14 mouse cellular contexts compared by ENCODE assay signal in genomic region chr19:23374941-23375656, GRCm38 (mm10).
A peak's percentile ranks its signal among the peaks of the same experiment; 100 is the strongest.
DNase-seq lines count a peak whose midpoint lies in the region; ATAC-seq and TF ChIP-seq lines count a peak whose summit lies in the region.
"Had no signal": no experiment of that assay in that cellular context is flagged by ENCODE, and none has a peak within 500 bp of the region (broad histone marks: within the 10 kb centered on the region; RNA-seq: fewer than 3 reads in every experiment).

No protein-coding gene starts in this region.

- no peaks in the 10 kb centered on the region for H3K9me3 ChIP-seq in forebrain, embryonic 15.5 days
- no peaks in the 10 kb centered on the region for H3K9me3 ChIP-seq in forebrain, embryonic 12.5 days
- H3K9me3 ChIP-seq in midbrain, postnatal 0 days (ENCODE audit: low read length) = no peaks in the 10 kb centered on the region
- no peaks in the 10 kb centered on the region for H3K9me3 ChIP-seq in midbrain, embryonic 16.5 days (replicated peaks; ENCODE audit: control insufficient read depth, low read length, poor library complexity, severe bottlenecking)
- H3K9me3 ChIP-seq: limb, embryonic 12.5 days; neural tube, embryonic 12.5 days had no signal

- H3K4me1 ChIP-seq in forebrain, embryonic 15.5 days = peaks cover 6% of the 10 kb centered on the region; the same call in 1 of the 2 replicates
- peaks cover 8% of the 10 kb centered on the region for H3K4me1 ChIP-seq in forebrain, embryonic 12.5 days
- H3K4me1 ChIP-seq in midbrain, postnatal 0 days (ENCODE audit: insufficient read depth, low read length) = no peaks in the 10 kb centered on the region
- peaks cover 9% of the 10 kb centered on the region for H3K4me1 ChIP-seq in midbrain, embryonic 16.5 days (ENCODE audit: control insufficient read depth, insufficient read depth, low read length)
- H3K4me1 ChIP-seq: limb, embryonic 12.5 days had no signal

- DNase-seq in midbrain, postnatal 0 days (ENCODE audit: low spot score) = peak; percentile 32
- DNase-seq in cerebellum, adult 18-20 months = peak; percentile 91 to 92
- DNase-seq in skeletal muscle tissue, adult 2 months (ENCODE audit: low read depth, low spot score) = peak; percentile 18
- DNase-seq in testis, postnatal 14 days (ENCODE audit: low spot score) = no peak
- no peak for DNase-seq in lung, postnatal 10 days
- DNase-seq: kidney, adult 11 months; thymus, postnatal 36 days had no signal

- no peak for TF ChIP-seq CTCF in midbrain, postnatal 0 days (IDR thresholded peaks at IDR 0.05)

- no peak overlapping the region for H3K4me2 ChIP-seq in forebrain, embryonic 15.5 days (replicated peaks)
- H3K4me2 ChIP-seq in forebrain, embryonic 12.5 days = no peak overlapping the region
- no peak overlapping the region for H3K4me2 ChIP-seq in midbrain, postnatal 0 days (ENCODE audit: low read depth, low read length, poor library complexity, severe bottlenecking)
- no peak overlapping the region for H3K4me2 ChIP-seq in midbrain, embryonic 16.5 days (ENCODE audit: low read length)
- H3K4me2 ChIP-seq: limb, embryonic 12.5 days; midbrain, embryonic 11.5 days; neural tube, embryonic 12.5 days had no signal

- no peaks in the 10 kb centered on the region for H3K27me3 ChIP-seq in forebrain, embryonic 15.5 days
- H3K27me3 ChIP-seq in forebrain, embryonic 12.5 days = peaks cover 5% of the 10 kb centered on the region; the same call in 1 of the 2 replicates
- H3K27me3 ChIP-seq in midbrain, postnatal 0 days (ENCODE audit: insufficient read depth, low read length) = no peaks in the 10 kb centered on the region
- H3K27me3 ChIP-seq in midbrain, embryonic 16.5 days (ENCODE audit: control insufficient read depth, insufficient read depth, low read depth, low read length) = no peaks in the 10 kb centered on the region
- H3K27me3 ChIP-seq: limb, embryonic 12.5 days; neural tube, embryonic 12.5 days had no signal

- no peaks in the 10 kb centered on the region for H3K36me3 ChIP-seq in forebrain, embryonic 15.5 days
- H3K36me3 ChIP-seq in forebrain, embryonic 12.5 days (replicated peaks) = no peaks in the 10 kb centered on the region
- H3K36me3 ChIP-seq in midbrain, postnatal 0 days (ENCODE audit: insufficient read depth, low read length) = no peaks in the 10 kb centered on the region
- no peaks in the 10 kb centered on the region for H3K36me3 ChIP-seq in midbrain, embryonic 16.5 days (ENCODE audit: control insufficient read depth, insufficient read depth, low read length)
- H3K36me3 ChIP-seq: limb, embryonic 12.5 days; neural tube, embryonic 12.5 days had no signal

- H3K27ac ChIP-seq in forebrain, embryonic 15.5 days (replicated peaks) = 0 out of 2 replicates have a peak overlapping the region, but pooled peaks have one; percentile 40
- no peak overlapping the region for H3K27ac ChIP-seq in forebrain, embryonic 12.5 days
- no peak overlapping the region for H3K27ac ChIP-seq in midbrain, postnatal 0 days (ENCODE audit: low read depth, low read length)
- H3K27ac ChIP-seq in midbrain, embryonic 16.5 days (ENCODE audit: low read length) = no peak overlapping the region
- H3K27ac ChIP-seq: limb, embryonic 12.5 days; neural tube, embryonic 12.5 days had no signal

- no peak; the same call in 1 of the 2 replicates for ATAC-seq in forebrain, embryonic 15.5 days (replicated peaks)
- no peak for ATAC-seq in forebrain, embryonic 12.5 days (ENCODE audit: low FRiP score)
- no peak for ATAC-seq in midbrain, postnatal 0 days (ENCODE audit: low FRiP score)
- ATAC-seq in midbrain, embryonic 16.5 days = no peak
- ATAC-seq: CD4-positive, CD25-positive, alpha-beta regulatory T cell, adult 4 months had no signal

- WGBS in forebrain, embryonic 15.5 days = 77% methylated on average over 7 of the region's 7 CpGs
- 90% methylated on average over 7 of the region's 7 CpGs for WGBS in forebrain, embryonic 12.5 days
- WGBS in midbrain, postnatal 0 days = 69% methylated on average over 7 of the region's 7 CpGs
- 89% methylated on average over 7 of the region's 7 CpGs for WGBS in midbrain, embryonic 16.5 days

- no peak overlapping the region for H3K9ac ChIP-seq in forebrain, embryonic 15.5 days (replicated peaks)
- H3K9ac ChIP-seq in forebrain, embryonic 12.5 days = no peak overlapping the region
- no peak overlapping the region for H3K9ac ChIP-seq in midbrain, postnatal 0 days (replicated peaks; ENCODE audit: low read length, poor library complexity, severe bottlenecking)
- no peak overlapping the region for H3K9ac ChIP-seq in midbrain, embryonic 16.5 days (ENCODE audit: low read depth, low read length)
- H3K9ac ChIP-seq: limb, embryonic 12.5 days; neural tube, embryonic 12.5 days had no signal

- no peak overlapping the region for H3K4me3 ChIP-seq in forebrain, embryonic 15.5 days
- H3K4me3 ChIP-seq in forebrain, embryonic 12.5 days (replicated peaks) = no peak overlapping the region
- no peak overlapping the region for H3K4me3 ChIP-seq in midbrain, postnatal 0 days (ENCODE audit: low read depth, low read length)
- no peak overlapping the region for H3K4me3 ChIP-seq in midbrain, embryonic 16.5 days (ENCODE audit: low read depth, low read length)
- H3K4me3 ChIP-seq: limb, embryonic 12.5 days; neural tube, embryonic 12.5 days had no signal

Comparison
In these comparisons a context has a peak if more than half of its experiments do, and no peak if none do; other contexts are left out.
1. DNase-seq: peak in midbrain, postnatal 0 days (single experiment), cerebellum, adult 18-20 months (2 of 2) and skeletal muscle tissue, adult 2 months (single experiment); none in testis, postnatal 14 days (single experiment) and lung, postnatal 10 days (single experiment).